Mouse (Mus musculus) c-Kit-positive CD71-positive TER-119-negative erythroid progenitor cells, embryonic 14.5 days (primary cell): ENCODE results near the gene Mr1.
"Not testable (repeated sequence)": the region's sequence is repeated elsewhere in the genome, so short reads cannot be mapped to it uniquely, and the experiment has no call there.

Experiments
- DNase-seq: peaks from one replicate; pipeline ENCODE4 v3.0.0-alpha.2; 2013; ENCODE audit warnings: low read depth

Mr1 gene

DNA sequence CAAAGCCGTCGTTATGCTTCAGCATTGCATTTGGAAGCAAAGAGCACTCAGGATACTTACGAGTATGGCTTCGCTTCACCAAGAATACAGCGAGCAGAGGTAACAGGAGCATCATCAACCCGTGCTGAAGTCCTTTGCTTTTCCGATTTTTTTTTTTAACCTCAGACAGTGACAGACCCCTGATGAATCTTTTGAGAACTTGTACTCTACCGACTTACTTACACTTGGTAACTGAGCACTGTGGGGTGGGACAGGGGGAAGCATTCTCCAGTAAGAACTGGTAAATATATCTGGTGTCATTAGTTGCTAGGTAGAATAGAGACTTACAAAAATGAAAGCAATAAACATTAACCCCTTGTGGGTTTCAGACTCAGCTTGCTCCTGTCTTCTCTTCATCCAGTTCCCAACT, at the start of gene Mr1:
Mr1 (minus strand) TSS at position 243 of the 409 bp plus-strand sequence.
- peak; percentile 46 for DNase-seq

DNA sequence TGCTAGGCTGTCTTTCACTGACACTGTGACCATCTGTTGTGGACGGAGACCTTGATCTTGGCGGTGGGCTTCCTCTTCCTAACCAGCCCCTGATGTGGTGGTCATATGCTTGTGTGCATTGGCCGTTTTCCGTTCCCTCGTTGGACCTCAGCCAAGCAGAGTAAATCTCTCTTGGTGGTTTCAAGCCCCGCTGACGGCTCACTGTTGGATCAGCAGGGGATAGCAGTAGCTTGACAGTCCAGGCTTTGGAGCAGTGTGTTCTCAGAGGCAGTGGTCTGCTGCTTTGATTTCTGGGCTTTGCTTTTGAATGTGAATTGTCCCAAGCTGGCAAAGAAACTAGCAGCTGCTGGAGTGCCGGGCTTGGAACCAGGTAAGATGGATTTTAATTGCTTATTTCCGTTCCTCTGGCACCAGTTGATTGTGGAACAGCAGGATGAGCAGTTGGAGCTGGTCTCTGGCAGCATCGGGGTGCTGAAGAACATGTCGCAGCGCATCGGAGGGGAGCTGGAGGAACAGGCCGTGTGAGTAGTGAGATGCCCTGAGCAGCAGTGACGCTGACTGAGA, 46.3 kb upstream of the Mr1 start:
- DNase-seq, result no peak

DNA sequence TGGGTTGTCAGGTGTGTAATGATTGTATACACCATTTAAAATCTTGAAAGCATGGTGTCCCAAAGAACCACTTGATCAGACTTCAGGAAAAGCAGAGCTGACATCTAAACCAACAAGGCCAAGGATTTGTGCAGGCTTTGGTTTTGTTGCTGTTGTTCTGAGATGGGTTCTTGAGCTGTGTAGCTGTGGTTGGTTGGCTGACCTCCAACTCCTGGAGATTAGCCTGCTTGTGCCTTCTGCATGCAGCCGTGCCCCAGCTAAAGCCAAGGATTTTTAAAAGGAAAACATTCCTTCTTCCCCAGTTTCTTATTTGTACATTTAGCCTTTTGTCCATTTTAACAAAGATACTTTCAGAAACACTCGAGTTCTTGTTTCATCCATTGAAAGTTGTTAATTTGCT, 45.1 kb upstream of the Mr1 start:
- no peak for DNase-seq

DNA sequence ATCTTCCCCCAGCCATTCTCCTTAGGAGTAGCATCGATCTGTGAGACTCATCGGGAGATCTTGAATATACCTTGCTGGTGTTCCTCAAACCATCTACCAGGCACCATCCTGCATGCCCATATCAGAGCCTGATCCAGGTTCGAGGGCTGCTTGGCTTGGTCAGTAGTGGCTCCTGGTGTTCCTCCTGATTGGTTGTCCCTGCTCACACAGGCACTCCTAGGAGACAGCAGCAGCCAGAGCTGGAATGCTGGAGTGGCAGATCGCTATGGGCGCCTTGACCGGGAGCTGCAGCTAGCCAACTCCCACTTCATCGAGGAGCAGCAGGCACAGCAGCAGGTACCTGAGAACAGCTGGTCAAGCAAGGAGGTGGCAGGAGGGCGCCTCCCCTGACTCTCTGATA, 44.6 kb upstream of the Mr1 start:
- DNase-seq, result no peak

DNA sequence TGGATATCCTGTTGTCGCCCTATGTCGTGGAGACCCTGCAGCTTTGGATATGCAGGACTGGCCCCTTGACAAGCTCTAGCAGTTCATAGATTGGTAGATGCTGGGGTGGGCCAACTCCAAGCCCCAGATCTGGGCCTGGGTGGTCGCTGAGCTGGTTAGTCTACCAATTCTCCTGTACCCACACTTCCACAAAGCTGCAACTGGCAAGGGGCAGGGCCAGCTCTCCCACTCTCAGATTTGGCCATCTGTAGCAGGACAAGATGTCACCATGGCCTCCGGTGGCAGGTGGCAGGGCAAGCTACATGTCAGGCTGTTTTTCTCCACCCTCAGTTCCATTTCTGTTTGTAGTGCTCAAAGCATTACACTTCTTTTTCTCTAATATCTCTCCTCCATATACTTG, 42.0 kb upstream of the Mr1 start:
- no peak for DNase-seq

DNA sequence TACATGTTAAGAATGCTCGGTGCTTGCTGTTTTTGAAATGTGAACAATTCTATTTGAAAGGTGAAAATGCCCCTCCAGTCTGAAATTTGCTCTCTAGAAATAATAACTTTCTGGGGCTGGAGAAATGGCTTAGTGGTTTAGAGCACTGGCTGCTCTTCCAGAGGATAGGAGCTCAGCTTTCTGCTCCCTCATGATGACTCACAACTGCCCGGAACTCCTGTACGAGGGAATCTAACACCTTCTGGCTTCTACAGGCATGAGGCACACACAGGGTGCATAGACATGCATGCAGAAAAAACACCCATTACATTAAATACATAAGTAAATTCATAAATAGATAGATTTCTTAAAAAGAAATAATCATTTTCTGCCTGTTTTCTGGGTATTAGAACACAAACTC, 37.6 kb upstream of the Mr1 start:
- no peak for DNase-seq

DNA sequence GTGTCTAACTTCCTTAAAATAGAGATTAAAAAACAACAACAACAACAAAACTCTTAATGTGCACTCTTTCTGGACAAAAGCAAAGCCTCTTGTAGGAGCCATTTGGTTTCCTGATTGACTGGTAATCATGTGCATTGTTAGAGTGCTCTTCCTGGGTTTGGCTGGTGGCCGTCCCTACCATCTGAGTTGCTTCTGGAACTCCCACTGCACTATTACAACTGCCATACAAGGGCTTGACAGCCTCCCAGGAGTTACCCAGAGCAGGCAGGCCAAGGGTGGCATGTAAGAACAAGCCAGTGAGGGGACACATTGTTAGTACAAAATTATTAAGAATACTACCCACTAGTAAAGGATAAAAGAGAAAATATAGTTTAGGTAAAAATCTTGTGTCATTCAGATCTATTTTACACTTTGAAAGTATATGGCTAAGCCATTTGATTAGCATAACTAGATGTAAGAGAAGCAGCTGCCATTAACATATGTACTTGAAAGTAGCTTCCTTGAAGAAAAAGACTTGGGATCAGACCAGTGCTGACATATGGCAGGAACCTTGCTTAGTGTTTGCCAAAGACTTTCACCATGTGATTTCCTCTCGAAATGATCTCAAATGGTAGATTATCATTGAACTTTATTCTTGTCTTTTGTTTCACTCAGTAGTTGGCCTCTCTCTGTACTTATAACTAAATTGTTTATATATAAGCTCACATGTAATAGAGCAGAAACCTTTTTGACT, 31.7 kb upstream of the Mr1 start:
- DNase-seq, result no peak

DNA sequence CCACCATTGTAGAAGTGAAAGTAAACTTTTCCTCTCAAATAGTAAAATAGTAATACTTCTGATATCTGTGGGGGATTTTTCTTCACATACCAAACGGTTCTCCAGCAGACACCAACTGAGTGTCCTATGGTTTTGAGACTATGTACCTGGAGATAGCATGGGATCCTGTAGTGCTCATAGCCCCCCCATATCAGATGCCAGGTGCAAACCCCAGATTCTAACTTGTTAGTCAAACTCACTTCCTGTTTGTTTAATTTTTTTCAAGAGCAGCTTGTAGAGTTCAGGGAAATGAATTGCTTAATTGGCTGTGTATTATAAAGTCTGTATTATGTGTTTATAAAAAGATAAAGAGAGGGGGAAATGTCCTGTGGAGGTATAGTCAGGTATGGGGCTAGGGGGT, 27.8 kb upstream of the Mr1 start:
- DNase-seq, result no peak

DNA sequence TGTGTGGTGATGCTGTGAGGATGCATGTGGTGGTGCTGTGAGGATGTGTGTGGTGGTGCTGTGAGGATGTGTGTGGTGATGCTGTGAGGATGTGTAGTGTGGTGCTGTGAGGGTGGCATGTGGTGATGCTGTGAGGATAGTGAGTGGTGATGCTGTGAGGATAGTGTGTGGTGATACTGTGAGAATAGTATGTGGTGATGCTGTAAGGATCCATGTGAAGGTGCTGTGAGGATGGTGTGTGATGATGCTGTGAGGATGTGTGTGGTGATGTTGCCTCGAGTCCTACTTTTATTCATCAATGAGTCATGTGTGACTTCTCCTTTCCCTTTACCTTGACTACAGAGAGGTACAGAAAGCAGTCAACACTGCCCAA, 27.0 kb upstream of the Mr1 start:
- not testable (repeated sequence) for DNase-seq

DNA sequence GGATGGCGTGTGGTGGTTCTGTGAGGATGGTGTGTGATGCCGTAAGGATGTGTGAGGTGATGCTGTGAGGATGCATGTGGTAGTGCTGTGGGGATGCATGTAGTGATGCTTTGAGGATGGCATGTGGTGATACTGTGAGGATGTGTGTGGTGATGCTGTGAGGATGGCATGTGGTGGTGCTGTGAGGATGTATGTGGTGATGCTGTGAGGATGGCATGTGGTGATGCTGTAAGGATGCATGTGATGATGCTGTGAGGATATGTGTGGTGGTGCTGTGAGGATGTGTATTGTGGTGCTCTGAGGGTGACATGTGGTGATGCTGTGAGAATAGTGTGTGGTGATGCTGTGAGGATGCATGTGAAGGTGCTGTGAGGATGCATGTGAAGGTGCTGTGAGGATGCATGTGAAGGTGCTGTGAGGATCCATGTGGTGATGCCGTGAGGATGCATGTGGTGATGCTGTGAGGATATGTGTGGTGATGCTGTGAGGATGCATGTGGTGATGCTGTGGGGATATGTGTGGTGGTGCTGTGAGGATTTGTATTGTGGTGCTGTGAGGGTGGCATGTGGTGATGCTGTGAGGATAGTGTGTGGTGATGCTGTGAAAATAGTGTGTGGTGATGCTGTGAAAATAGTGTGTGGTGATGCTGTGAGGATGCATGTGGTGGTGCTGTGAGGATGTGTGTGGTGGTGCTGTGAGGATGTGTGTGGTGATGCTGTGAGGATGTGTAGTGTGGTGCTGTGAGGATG, 26.5 kb upstream of the Mr1 start:
- no peak for DNase-seq

DNA sequence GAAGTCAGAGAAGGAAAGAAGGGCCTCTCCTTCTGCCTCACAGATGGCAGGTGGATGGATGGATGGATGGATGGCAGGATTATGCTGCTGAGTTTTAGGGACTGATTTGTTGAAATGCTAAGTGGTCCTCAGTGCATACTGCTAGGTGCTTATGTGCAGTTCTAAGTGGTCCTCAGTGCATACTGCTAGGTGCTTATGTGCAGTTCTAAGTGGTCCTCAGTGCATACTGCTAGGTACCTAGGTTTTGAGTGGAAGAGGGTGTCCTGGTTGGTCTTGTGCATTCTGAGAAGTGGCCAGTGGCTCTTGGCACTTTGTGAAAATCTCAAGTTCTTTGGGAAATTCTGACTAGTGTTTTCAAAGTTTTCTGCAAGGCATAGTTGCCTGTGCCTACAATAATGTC, 23.3 kb upstream of the Mr1 start:
- DNase-seq, result no peak

DNA sequence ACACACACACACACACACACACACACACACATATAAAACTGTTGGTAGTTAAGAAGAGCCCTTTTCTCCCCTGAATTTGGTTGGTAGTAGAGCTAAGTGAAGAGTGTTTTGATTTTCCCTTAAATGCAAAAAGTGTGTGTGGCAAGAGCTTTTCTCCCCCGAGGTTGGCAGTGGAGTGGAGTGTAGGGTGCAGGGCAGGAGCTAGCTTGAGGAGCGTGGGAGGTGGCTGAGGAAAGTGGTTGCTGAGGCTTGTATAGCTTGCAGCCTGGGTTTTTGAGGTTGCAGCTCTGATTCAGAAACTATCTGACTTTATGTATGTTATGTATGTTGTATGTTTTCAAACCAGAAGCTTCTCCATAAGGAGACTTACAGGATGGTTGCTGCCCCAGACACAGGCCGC, 20.8 kb upstream of the Mr1 start:
- DNase-seq, result no peak

DNA sequence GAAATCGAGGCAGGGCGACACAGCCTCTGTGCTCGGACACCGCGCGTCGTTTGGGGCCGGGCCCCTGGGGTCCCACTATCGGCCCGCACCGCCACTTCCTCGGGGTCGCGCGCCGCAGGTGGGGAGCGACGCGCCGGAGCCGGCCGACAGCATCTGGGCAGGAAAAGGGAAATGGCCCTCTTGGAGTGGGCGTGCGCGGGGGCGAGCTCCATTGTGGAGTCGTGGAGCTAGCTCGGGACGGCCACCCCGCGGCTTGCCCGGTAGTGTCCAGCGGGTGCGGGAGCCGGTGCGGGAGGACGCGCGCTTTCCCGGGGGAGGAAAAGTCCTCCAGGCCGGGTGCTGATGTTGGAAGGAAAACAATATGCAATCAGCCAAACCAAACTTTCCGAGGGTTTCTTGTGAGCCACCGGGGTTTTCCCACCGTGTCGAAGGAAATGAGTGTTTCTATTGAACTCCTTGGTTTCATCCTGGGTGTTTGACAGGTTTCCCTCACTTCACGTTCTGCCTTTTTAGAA, 12.4 kb upstream of the Mr1 start:
- no peak for DNase-seq

DNA sequence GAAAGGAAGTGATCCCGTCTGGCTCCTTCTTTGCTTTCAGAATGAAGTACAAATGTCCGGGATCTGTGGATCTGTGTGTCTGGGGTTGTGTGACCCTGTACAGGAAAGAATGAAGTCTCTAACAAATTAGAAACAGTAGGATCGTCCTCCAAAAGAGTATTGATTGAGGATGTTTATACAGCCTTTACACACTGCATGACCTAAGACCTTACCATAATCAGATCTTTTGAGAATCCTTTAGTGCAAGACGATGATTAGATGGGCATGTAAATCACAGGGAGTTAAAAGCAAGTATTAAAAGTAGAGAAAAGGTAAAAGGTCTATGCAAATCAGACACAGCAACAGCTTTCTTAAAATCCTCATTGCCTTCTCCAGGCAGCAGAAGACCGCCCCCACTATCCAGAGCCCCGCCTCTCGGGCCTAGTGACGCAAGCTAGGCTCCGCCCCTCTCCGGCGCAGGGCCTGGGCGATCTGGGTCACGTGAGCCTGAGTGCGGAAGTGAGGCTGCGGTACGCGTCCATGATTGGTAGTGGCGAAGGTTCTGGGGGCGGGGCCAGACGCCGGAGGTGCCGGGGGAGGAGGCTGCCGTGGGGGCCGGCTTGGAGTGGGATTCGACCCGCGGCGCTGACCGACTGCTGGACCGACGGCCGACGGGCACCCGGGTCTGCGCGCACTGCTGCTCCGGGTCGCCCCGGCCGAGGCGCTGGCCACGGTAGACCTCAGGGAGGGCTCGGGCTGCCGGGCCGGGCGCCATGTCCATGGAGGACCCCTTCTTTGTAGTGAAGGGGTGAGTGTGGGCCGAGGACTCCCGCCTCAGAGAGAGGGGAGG, 11.7 kb upstream of the Mr1 start, which contains the start of gene Stx6:
Stx6 (plus strand) TSS at position 575 of the 829 bp plus-strand sequence.
- DNase-seq, result peak; percentile 96

DNA sequence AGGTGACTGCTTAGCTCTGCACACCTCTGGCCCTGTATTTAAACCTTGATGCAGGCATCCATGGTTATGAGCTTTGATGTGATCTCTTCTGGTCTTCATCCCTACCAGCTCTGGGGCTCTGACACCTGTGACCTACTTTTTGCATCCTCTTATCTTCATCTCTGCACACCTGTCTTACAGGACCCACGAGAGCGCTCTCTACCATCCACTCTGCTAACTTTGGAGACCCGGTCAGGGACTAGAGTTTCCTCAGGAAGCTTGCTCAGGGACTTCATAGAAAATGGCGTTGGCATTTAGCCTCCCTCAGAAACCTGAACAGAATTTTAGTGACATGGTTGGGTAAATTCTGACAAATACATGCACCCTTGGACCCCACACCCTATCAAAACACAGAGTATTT, 7.3 kb upstream of the Mr1 start:
- DNase-seq, result no peak

DNA sequence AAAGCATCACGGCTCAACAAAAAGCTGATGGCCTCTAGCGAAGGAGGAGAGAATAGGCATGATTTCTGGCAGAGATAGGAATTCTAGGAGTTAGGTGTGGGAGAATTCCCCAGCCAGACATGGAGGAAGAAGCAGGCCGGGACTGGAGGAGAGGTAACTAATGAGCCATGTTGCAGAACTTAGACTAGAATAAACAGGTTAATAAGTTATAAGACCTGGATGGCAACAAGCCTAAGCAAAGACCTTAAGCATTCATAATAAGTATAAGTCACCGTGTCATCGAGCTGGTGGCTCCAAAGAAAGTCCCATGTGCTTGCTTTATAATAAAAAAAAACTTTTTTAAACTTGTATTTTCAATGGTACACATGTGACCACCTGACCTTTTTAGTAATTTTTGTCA, 4.2 kb upstream of the Mr1 start:
- DNase-seq, result no peak

DNA sequence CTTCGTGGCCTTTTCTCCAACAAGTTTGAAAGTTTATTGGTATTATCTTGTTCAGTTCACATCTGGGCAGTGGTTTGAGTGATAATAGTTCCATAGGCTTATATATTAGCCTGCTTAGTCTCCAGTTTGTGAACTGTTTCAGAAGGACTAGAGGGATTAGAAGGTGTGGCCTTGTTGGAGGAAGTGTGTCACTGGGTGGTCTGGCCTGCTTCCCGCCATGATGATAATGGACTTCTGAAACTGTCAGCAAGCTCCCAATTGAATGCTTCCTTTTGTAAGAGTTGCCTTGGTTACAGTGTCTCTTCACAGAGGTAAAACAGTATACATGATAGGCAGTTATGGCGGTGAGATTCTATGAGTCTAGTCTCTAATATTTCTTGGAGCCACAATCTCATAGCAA, 2.8 kb upstream of the Mr1 start:
- no peak for DNase-seq

DNA sequence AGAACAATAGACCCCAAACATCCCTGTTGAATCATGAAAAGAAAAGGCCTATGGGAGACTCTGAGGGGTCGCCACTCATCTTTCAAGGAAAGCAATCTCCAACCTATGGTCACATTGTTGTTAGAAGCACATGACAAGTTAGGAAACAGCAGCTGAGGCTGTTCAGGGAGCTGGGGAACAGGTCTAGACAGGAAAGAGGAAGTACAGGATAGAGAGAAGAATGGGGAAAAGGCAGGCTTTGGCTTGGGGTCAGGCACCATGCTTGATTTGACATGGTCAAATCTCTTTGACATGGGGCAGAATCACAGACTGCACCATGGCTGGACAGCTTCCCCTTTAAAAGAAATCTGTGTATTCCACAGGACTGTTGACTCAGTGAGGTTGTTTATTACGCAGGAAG, 614 bp upstream of the Mr1 start:
- DNase-seq, result no peak

DNA sequence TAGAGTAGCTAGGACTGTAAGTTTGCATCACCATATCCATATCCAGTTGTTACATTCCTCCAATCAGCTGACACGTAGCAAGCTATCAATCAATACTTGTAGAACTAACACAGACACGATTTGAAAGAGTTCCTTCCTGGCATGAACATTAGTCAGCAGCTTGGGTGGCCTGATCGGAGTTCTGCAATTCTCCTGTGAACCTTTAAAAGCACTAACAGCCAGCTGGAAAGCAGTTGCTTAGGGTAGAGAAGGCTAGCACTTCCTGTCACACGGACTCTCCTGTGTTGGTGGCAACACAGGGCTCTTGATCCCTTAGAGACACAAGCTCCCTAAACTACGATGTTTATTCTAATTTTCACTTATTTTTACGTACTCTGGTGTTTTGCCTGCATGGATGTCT, 994 bp downstream of the Mr1 start:
- DNase-seq, result no peak

DNA sequence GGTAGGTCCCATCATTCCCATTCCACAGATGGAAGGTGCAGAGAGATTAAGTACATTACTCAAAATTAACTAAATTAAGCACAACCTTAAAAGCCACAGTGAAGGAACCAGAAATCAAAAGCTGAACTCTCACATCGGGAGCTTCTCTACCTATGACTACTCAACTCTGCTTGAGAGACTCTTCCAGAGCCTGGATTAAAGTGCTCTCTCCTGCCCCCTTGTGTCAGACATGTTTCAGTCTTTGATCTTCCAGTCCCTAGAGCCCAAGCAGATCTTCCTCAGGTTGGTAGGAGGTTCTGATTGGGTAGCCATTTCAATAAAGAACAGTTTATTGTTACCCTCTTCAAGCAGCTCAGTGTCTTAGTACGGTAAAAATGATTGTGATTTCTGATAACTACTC, 6.5 kb downstream of the Mr1 start:
- peak; percentile 69 for DNase-seq

DNA sequence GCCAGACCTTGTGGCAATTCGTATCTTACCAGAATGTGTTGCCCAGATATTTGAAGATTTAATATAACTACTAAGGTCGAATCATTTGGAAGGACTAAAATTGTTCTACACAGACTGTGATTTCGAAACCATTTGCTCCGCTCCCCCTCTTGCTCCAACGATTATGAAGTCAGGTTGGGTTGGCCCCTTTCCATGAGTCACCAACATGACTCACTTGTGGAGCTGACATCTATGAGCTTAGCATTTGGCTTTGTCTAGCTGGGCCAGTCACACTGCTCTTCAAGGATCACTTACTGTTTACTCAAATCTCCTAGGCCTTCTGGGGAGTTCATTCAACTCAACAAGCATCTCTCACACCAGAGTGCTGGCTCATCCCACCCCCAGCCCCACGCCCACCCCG, 7.8 kb downstream of the Mr1 start:
- DNase-seq, result no peak

DNA sequence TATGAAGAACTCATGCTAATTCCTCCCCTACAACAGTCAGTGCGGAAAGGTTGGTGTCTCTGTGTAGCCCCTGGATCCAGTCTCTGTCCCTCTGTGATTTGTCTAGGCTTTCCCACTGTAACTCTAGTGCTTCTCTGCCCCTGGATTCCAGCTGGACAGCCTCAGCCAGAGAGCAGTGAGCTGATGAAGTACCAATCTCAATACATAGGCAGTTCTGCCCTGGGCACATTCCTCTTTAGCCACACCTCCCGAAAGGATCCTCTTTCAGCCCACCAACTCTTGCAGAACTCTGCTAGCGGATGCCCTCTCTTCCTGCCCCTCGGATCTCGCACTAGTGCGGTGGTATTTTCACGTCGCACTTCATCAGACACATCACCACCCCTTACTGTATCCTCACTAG, 11.7 kb downstream of the Mr1 start:
- no peak for DNase-seq
